Mouse (Mus musculus) hindbrain, embryonic 13.5 days (tissue): ENCODE measurements at regions not wholly inside any gene's neighbourhood (a gene's known extent, or its start where the extent isn't known, plus 50 kb on each side); places are given as distances from the start of the nearest gene placed in this dataset.

Experiments used
- ATAC-seq: fragments of 200-750 bp; cut with Nextera tagmentation; 2 replicates; pipeline ENCODE4 v1.8.0; 2017; ENCODE audit warnings: moderate TSS enrichment; ENCODE audit not compliant: low FRiP score
- H3K27ac ChIP-seq: fragments of 300-500 bp; sonication (generic); 2 replicates; pipeline ENCODE4 v1.5.1; 2015; ENCODE audit warnings: inconsistent platforms, mild to moderate bottlenecking, moderate library complexity
- H3K27me3 ChIP-seq: fragments of 300-500 bp; sonication (generic); 2 replicates; pipeline ENCODE4 v1.6.1; 2015; ENCODE audit warnings: mild to moderate bottlenecking, inconsistent platforms
- H3K36me3 ChIP-seq: fragments of 300-500 bp; sonication (generic); 2 replicates; pipeline ENCODE4 v1.6.1; 2015; ENCODE audit warnings: mild to moderate bottlenecking, inconsistent platforms
- H3K4me1 ChIP-seq: fragments of 300-500 bp; sonication (generic); replicated peaks from 2 replicates; pipeline ENCODE4 v1.6.1; 2015; ENCODE audit warnings: inconsistent platforms
- H3K4me2 ChIP-seq: fragments of 300-500 bp; sonication (generic); 2 replicates; pipeline ENCODE4 v1.6.1; 2015; ENCODE audit warnings: inconsistent platforms, mild to moderate bottlenecking, moderate library complexity
- H3K4me3 ChIP-seq: fragments of 300-500 bp; sonication (generic); 2 replicates; pipeline ENCODE4 v1.5.1; 2015; ENCODE audit warnings: mild to moderate bottlenecking, inconsistent platforms
- H3K9ac ChIP-seq: fragments of 300-500 bp; sonication (generic); 2 replicates; pipeline ENCODE4 v1.6.1; 2015; ENCODE audit warnings: mild to moderate bottlenecking, inconsistent platforms
- H3K9me3 ChIP-seq: fragments of 300-500 bp; sonication (generic); 2 replicates; pipeline ENCODE4 v1.6.1; 2016; ENCODE audit warnings: inconsistent platforms
- WGBS: fragments of 180-500 bp; shearing (Covaris S2); methylation state at CpG from one replicate; pipeline ENCODE4 v1.1.7; 2015; 5-methylcytosine and 5-hydroxymethylcytosine counted together

- Histone ChIP-seq H3K27me3 (no peaks in the 10 kb centered on the region), H3K4me2 (0 out of 2 replicates have a peak overlapping the region, but pooled peaks have one; percentile 17), H3K27ac (peak overlapping the region; percentile 84), H3K9ac (no peak overlapping the region), H3K9me3 (no peaks in the 10 kb centered on the region), H3K4me1 (peaks cover 45% of the 10 kb centered on the region), H3K4me3 (no peak overlapping the region), H3K36me3 (no peaks in the 10 kb centered on the region)
- peak; percentile 85 for ATAC-seq
- 9% methylated on average over 6 of the region's 6 CpGs for WGBS
These were observed 208.6 kb upstream of the Gm10131 start for GRCm38 (mm10) chr8:34320158-34320587.

DNA sequence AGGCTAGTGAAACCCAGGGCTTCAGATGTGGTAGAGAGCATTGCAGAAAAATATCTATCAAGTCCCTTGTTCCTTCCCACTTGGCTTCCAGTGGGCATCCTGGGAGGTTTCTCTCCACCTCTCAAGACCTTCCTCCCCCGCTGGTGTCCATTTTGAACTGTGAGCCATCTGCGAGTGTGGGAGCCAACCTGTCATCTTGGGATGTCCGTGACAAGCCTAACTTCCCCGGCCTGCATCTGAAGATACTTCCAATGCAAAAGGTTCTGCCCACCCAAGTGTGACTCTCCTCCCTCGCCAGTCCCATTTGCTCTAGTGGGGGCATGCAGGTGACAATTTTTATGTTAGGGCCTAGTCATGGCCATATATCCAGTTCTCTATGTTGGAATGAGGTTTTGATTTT is 208.2 kb upstream of the Gm10131 start:
- ATAC-seq = peak; percentile 18; the same call in 1 of the 2 replicates
- Histone ChIP-seq H3K36me3 (no peaks in the 10 kb centered on the region), H3K27me3 (no peaks in the 10 kb centered on the region), H3K4me1 (peaks cover 40% of the 10 kb centered on the region), H3K4me3 (no peak overlapping the region), H3K9ac (no peak overlapping the region), H3K27ac (peak overlapping the region; percentile 84), H3K4me2 (0 out of 2 replicates have a peak overlapping the region, but pooled peaks have one; percentile 17), H3K9me3 (no peaks in the 10 kb centered on the region)
- WGBS = 52% methylated on average over 5 of the region's 5 CpGs

GRCm38 (mm10) chr8:34315233-34315632 is 203.7 kb upstream of the Gm10131 start:
- no peaks in the 10 kb centered on the region for H3K9me3 ChIP-seq
- no peak for ATAC-seq
- no peak overlapping the region for H3K27ac ChIP-seq
- no peak overlapping the region for H3K4me3 ChIP-seq
- no peak overlapping the region for H3K9ac ChIP-seq
- H3K4me2 ChIP-seq = no peak overlapping the region
- peaks cover 20% of the 10 kb centered on the region for H3K4me1 ChIP-seq
- no peaks in the 10 kb centered on the region for H3K36me3 ChIP-seq
- no peaks in the 10 kb centered on the region for H3K27me3 ChIP-seq

DNA sequence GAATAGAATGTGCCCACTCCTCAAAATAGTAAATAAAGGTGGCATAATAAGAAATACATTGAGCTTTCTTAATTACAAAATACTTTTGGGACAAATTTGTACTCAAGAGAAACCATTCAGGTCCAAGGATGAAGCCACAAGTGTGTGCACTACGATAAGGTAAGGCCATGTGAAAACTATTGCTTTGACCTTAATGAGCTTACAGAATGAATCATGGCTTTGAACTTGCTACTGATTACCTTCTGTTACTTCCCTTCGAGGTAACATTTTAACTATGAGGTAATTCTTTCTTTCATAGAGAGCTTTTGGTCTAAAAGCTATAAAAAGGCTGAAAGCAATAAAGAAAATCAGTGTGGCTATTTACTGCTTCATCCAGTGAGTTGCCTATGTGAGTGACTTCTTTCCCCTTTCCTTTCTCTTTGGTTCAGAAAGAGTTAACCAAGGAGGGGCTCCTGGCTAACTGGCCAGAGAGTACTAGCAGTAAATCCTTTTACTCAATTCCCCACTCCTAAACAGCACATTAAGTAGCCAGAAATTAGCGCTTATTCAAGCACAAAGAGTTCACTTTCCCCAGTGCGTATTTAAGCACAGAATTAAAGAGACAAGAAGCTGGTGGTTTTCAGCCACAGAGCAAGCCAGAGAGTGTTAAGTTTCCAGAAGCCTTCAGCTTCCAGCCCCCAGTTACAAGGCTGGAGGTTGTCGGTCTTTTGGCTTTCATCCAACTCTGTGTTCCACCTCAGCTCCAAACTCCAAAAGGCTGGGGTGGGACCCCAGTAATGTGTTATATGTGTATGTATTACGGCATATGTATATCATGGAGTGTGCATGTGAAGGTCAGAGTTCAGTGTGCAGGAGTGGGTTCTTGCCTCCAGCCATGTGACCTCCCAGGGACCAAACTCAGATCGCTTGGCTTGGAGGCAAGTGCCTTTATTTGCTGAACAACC is 194.3 kb upstream of the Gm10131 start:
- H3K36me3 ChIP-seq = no peaks in the 10 kb centered on the region
- no peak overlapping the region for H3K9ac ChIP-seq
- H3K4me3 ChIP-seq = no peak overlapping the region
- no peak overlapping the region for H3K27ac ChIP-seq
- H3K9me3 ChIP-seq = peaks cover 14% of the 10 kb centered on the region; the same call in 1 of the 2 replicates
- ATAC-seq = no peak
- no peaks in the 10 kb centered on the region for H3K27me3 ChIP-seq
- 66% methylated on average over 7 of the region's 7 CpGs for WGBS
- H3K4me1 ChIP-seq = peaks cover 5% of the 10 kb centered on the region
- no peak overlapping the region for H3K4me2 ChIP-seq

DNA sequence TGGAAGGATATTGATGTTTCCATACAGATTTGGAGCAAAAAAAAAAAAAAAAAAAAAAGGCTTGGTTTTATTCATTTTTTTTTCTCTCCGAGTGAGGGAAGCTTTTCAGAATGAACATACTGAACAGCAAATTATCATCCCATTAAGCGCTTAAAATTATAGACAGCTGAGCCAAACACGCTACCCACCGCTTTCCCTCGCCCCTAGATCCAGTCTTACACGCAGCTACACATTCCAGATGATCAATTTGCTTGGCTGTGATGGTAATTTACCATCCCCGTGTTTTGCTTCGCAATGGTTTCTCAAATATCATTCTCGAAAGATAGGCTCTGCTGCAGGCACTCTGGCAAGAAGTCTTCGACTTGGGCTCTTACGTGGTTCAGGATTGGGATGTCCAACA is 192.3 kb upstream of the Gm10131 start:
- Histone ChIP-seq H3K9ac (no peak overlapping the region), H3K36me3 (no peaks in the 10 kb centered on the region), H3K4me3 (no peak overlapping the region), H3K4me2 (no peak overlapping the region), H3K4me1 (peaks cover 11% of the 10 kb centered on the region), H3K9me3 (peaks cover 14% of the 10 kb centered on the region; the same call in 1 of the 2 replicates), H3K27ac (no peak overlapping the region), H3K27me3 (no peaks in the 10 kb centered on the region)
- 89% methylated on average over 11 of the region's 11 CpGs for WGBS
- ATAC-seq = no peak

DNA sequence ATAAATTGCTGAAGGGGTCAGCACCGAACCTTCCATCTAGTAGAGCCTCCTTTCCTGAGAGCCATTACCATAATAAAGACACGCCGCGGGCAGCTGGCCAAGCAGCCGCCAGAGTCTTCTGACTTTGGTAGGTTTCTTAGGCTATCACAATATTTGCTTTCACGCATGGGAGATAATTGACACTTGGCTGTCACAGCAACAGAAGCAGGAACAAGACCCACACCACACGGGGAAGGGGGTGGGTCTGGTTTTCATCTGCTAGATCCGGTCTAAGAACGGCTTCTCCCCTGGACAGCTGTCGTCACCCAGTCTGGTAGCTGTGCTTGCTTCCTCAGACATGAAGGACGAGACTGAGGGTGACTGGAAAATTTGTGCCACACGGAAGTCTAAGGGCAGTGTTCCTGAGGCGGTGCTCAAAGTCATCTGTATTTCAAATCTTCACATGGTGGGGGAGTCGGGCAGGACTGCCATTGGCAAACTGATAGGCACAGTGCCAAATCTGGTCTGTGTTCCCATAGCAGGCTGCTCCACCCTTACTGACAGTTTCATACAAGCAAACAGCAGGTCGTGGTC is 188.9 kb upstream of the Gm10131 start:
- Histone ChIP-seq H3K36me3 (no peaks in the 10 kb centered on the region), H3K4me2 (peak overlapping the region; percentile 3; the same call in 1 of the 2 replicates), H3K9ac (no peak overlapping the region), H3K4me1 (peaks cover 7% of the 10 kb centered on the region), H3K27ac (no peak overlapping the region), H3K27me3 (no peaks in the 10 kb centered on the region), H3K9me3 (no peaks in the 10 kb centered on the region), H3K4me3 (no peak overlapping the region)
- 34% methylated on average over 15 of the region's 15 CpGs for WGBS
- 0 out of 2 replicates have a peak, but pooled peaks have one; percentile 52 for ATAC-seq

GRCm38 (mm10) chr8:34294721-34295120 is 183.2 kb upstream of the Gm10131 start:
- 0 out of 2 replicates have a peak, but pooled peaks cover 3% of the 10 kb centered on the region for H3K36me3 ChIP-seq
- H3K27ac ChIP-seq = no peak overlapping the region
- H3K4me3 ChIP-seq = no peak overlapping the region
- no peak overlapping the region for H3K4me2 ChIP-seq
- H3K4me1 ChIP-seq = no peaks in the 10 kb centered on the region
- H3K9me3 ChIP-seq = 0 out of 2 replicates have a peak, but pooled peaks cover 13% of the 10 kb centered on the region
- 91% methylated on average over 8 of the region's 8 CpGs for WGBS
- no peaks in the 10 kb centered on the region for H3K27me3 ChIP-seq
- no peak for ATAC-seq
- H3K9ac ChIP-seq = no peak overlapping the region

GRCm38 (mm10) chr8:34290670-34291069 is 179.1 kb upstream of the Gm10131 start:
- Histone ChIP-seq H3K4me3 (no peak overlapping the region), H3K4me2 (no peak overlapping the region), H3K27me3 (no peaks in the 10 kb centered on the region), H3K9me3 (0 out of 2 replicates have a peak, but pooled peaks cover 13% of the 10 kb centered on the region), H3K4me1 (no peaks in the 10 kb centered on the region), H3K36me3 (0 out of 2 replicates have a peak, but pooled peaks cover 3% of the 10 kb centered on the region), H3K27ac (no peak overlapping the region), H3K9ac (no peak overlapping the region)
- ATAC-seq = no peak
- 93% methylated on average over 3 of the region's 4 CpGs for whole genome bisulfite sequencing

- Histone ChIP-seq H3K27me3 (no peaks in the 10 kb centered on the region), H3K27ac (no peak overlapping the region), H3K4me3 (no peak overlapping the region), H3K36me3 (no peaks in the 10 kb centered on the region), H3K4me1 (no peaks in the 10 kb centered on the region), H3K4me2 (no peak overlapping the region), H3K9me3 (0 out of 2 replicates have a peak, but pooled peaks cover 3% of the 10 kb centered on the region), H3K9ac (no peak overlapping the region)
- 87% methylated on average over 2 of the region's 2 CpGs for WGBS
- no peak for ATAC-seq
These were observed 176.3 kb upstream of the Gm10131 start for GRCm38 (mm10) chr8:34287801-34288200.

- no peak for ATAC-seq
- 94% methylated on average over 3 of the region's 3 CpGs for WGBS
These were observed 173.0 kb upstream of the Gm10131 start for GRCm38 (mm10) chr8:34284576-34284975.

DNA sequence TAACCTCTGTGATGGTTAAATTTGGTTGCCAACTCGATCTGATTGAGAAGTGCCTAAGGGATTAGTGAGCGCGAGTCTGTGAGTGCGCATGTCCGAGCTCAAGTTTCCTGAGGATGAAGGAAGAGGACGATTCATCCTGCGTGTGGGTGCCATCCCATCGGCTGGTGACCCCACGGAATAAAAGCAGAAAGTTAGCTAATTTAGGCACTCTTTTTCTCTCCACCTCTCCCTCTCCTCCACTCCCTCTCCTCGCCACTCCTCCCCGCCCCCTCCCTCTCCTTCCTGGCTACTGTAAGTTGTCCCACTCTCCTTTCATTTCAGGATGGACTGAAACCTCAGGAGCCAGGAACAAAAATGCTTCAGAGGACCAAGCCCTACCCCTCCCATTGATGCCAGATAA is 168.9 kb upstream of the Gm10131 start:
- Histone ChIP-seq H3K4me3 (no peak overlapping the region), H3K4me2 (no peak overlapping the region), H3K9me3 (no peaks in the 10 kb centered on the region), H3K9ac (no peak overlapping the region), H3K36me3 (no peaks in the 10 kb centered on the region), H3K4me1 (no peaks in the 10 kb centered on the region), H3K27ac (no peak overlapping the region), H3K27me3 (no peaks in the 10 kb centered on the region)
- no CpG with 5 or more reads among the region's 11 CpGs for WGBS
- ATAC-seq = no peak

More at GRCm38 (mm10) chr8:34284576-34284975, 173.0 kb upstream of the Gm10131 start:
- Histone ChIP-seq H3K36me3 (no peaks in the 10 kb centered on the region), H3K4me3 (no peak overlapping the region), H3K27ac (no peak overlapping the region), H3K4me1 (no peaks in the 10 kb centered on the region), H3K9me3 (no peaks in the 10 kb centered on the region), H3K9ac (no peak overlapping the region), H3K27me3 (no peaks in the 10 kb centered on the region), H3K4me2 (no peak overlapping the region)

DNA sequence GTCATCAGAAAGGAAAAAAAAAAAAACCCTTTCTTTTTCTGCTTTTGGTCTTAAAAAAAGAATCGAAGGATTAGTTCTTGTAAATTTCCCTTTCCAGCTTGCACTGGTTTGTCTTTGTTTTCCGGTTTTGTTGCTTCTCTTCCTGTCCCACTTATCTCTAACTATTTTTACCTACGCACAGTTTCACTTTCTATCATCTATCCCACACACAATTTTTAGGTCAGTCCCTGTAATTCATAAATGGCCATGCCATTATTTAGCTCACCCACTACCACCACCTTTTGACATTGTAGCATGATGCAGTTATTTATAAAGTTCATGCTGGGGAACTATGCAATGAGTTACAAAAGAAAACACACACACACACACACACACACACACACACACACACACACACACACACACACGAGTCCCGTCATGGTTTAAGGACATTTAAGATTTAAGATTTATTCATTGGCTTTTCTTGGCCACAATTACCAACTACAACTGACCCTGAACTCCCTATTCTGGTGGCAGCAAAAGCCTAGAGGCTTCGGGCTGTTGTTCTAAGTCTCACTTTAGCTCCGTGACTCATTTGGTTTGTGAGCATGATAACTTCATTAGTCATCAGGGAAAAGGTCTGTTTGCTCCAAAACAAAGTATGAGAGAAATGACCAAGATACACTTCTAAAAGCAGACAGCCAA is 164.6 kb upstream of the Gm10131 start:
- Histone ChIP-seq H3K4me1 (no peaks in the 10 kb centered on the region), H3K27ac (no peak overlapping the region), H3K36me3 (no peaks in the 10 kb centered on the region), H3K9ac (no peak overlapping the region), H3K27me3 (no peaks in the 10 kb centered on the region), H3K9me3 (no peaks in the 10 kb centered on the region), H3K4me3 (no peak overlapping the region), H3K4me2 (no peak overlapping the region)
- WGBS = 89% methylated on average over 7 of the region's 7 CpGs
- no peak for ATAC-seq
